Mouse (Mus musculus) forebrain, embryonic 15.5 days (tissue): ENCODE data around the gene Rabggta. TPM values are rescaled to one million over a fixed set of nuclear protein-coding genes. Genes with fewer than 3 reads are reported as not detected.

Source experiments
- ATAC-seq: fragments of 200-750 bp; cut with Nextera tagmentation; replicated peaks from 2 replicates; pipeline ENCODE4 v1.8.0; 2017; ENCODE audit warnings: mild to moderate bottlenecking, moderate TSS enrichment, moderate library complexity
- H3K27ac ChIP-seq: fragments of 300-500 bp; sonication (generic); replicated peaks from 2 replicates; pipeline ENCODE4 v1.5.1; 2015; ENCODE audit warnings: mild to moderate bottlenecking, inconsistent platforms
- H3K27me3 ChIP-seq: fragments of 300-500 bp; sonication (generic); 2 replicates; pipeline ENCODE4 v1.6.1; 2015; ENCODE audit warnings: inconsistent platforms
- H3K36me3 ChIP-seq: fragments of 300-500 bp; sonication (generic); 2 replicates; pipeline ENCODE4 v1.6.1; 2015; ENCODE audit warnings: mild to moderate bottlenecking, inconsistent platforms
- H3K4me1 ChIP-seq: fragments of 300-500 bp; sonication (generic); 2 replicates; pipeline ENCODE4 v1.6.1; 2015; ENCODE audit warnings: inconsistent platforms
- H3K4me2 ChIP-seq: fragments of 300-500 bp; sonication (generic); replicated peaks from 2 replicates; pipeline ENCODE4 v1.6.1; 2015; ENCODE audit warnings: mild to moderate bottlenecking, inconsistent platforms
- H3K4me3 ChIP-seq: fragments of 300-500 bp; sonication (generic); 2 replicates; pipeline ENCODE4 v1.5.1; 2015; ENCODE audit warnings: mild to moderate bottlenecking, inconsistent platforms
- H3K9ac ChIP-seq: fragments of 300-500 bp; sonication (generic); replicated peaks from 2 replicates; pipeline ENCODE4 v1.6.1; 2015; ENCODE audit warnings: mild to moderate bottlenecking, inconsistent platforms
- H3K9me3 ChIP-seq: fragments of 300-500 bp; sonication (generic); 2 replicates; pipeline ENCODE4 v1.6.1; 2016; ENCODE audit warnings: inconsistent platforms
- WGBS: fragments of 180-500 bp; shearing (Covaris S2); methylation state at CpG from one replicate; pipeline ENCODE4 v1.1.7; 2015; ENCODE audit warnings: mixed read lengths; 5-methylcytosine and 5-hydroxymethylcytosine counted together
- polyA plus RNA-seq: library from polyadenylated mRNA; unstranded; fragments of >200 nt; fragmentation: Nextera tagmentation; extraction: Ambion mirVana; gene quantifications from 2 replicates; pipeline ENCODE4 v1.2.1, GENCODE M21; 2015

Gene Rabggta
- polyA plus RNA-seq, 1 experiment from 2014 or later: 51.4 TPM

GRCm38 (mm10) chr14:55672741-55673060 is 49.4 kb downstream of the Rabggta start:
- H3K9ac ChIP-seq: peak overlapping the region; percentile 47
- no peak for ATAC-seq
- peak overlapping the region; percentile 55 for H3K4me2 ChIP-seq
- peak overlapping the region; percentile 70 for H3K4me3 ChIP-seq
- no peaks in the 10 kb centered on the region for H3K9me3 ChIP-seq
- H3K4me1 ChIP-seq: peaks cover 34% of the 10 kb centered on the region
- H3K36me3 ChIP-seq: peaks cover 27% of the 10 kb centered on the region
- no peaks in the 10 kb centered on the region for H3K27me3 ChIP-seq
- H3K27ac ChIP-seq: no peak overlapping the region
- 79% methylated on average over 7 of the region's 7 CpGs for WGBS

GRCm38 (mm10) chr14:55671833-55672740 is 50.0 kb downstream of the Rabggta start, which contains the start of the genes Gmpr2 and Nedd8:
Gene Gmpr2, plus strand, starts transcription at chr14:55671941.
Gene Nedd8, minus strand, starts transcription at chr14:55672124.
- no peaks in the 10 kb centered on the region for H3K9me3 ChIP-seq
- peak; percentile 99 for ATAC-seq
- peaks cover 21% of the 10 kb centered on the region for H3K36me3 ChIP-seq
- peaks cover 34% of the 10 kb centered on the region for H3K4me1 ChIP-seq
- H3K4me2 ChIP-seq: peak within 1 kb of the TSS; percentile 83
- no peaks in the 10 kb centered on the region for H3K27me3 ChIP-seq
- H3K27ac ChIP-seq: peak within 1 kb of the TSS; percentile 90
- peak within 1 kb of the TSS; percentile 70 for H3K9ac ChIP-seq
- peak within 1 kb of the TSS; percentile 70 for H3K4me3 ChIP-seq
- under 1% methylated on average over 38 of the region's 38 CpGs for WGBS

- Histone ChIP-seq H3K4me2 (peak overlapping the region; percentile 83), H3K27me3 (no peaks in the 10 kb centered on the region), H3K36me3 (peaks cover 15% of the 10 kb centered on the region), H3K27ac (peak overlapping the region; percentile 90), H3K9ac (peak overlapping the region; percentile 70), H3K4me3 (peak overlapping the region; percentile 70), H3K9me3 (no peaks in the 10 kb centered on the region), H3K4me1 (peaks cover 34% of the 10 kb centered on the region)
- ATAC-seq: peak; percentile 71
- under 1% methylated on average over 12 of the region's 12 CpGs for WGBS
Observed at GRCm38 (mm10) chr14:55671486-55671832, 50.6 kb downstream of the Rabggta start.

Other genes with a start within 250 kb of the Rabggta start
- 49.6 and 60.0 TPM in 2 replicates for gene Dhrs4, start 243.5 kb downstream of the Rabggta start, polyA plus RNA-seq
- 30.2 and 33.4 TPM in 2 replicates for gene Carmil3, start 231.6 kb downstream of the Rabggta start, polyA plus RNA-seq
- gene Cpne6, start 211.8 kb downstream of the Rabggta start, polyA plus RNA-seq: 9.1 and 10.3 TPM in 2 replicates
- gene Nrl, start 197.3 kb downstream of the Rabggta start, polyA plus RNA-seq: 0.09 and 0.11 TPM in 2 replicates
- 18.2 and 25.1 TPM in 2 replicates for gene Pck2, start 182.0 kb downstream of the Rabggta start, polyA plus RNA-seq
- gene Dcaf11, start 162.3 kb downstream of the Rabggta start, polyA plus RNA-seq: 121 and 132 TPM in 2 replicates
- gene A730061H03Rik, start 161.9 kb downstream of the Rabggta start, polyA plus RNA-seq: 0.49 and 0.60 TPM in 2 replicates
- not detected in 2 replicates for gene Fitm1, start 146.6 kb downstream of the Rabggta start, polyA plus RNA-seq
- gene Psme1, start 144.1 kb downstream of the Rabggta start, polyA plus RNA-seq: 187 and 189 TPM in 2 replicates
- 15.0 and 16.0 TPM in 2 replicates for gene Emc9, start 137.0 kb downstream of the Rabggta start, polyA plus RNA-seq
- gene Psme2, start 131.2 kb downstream of the Rabggta start, polyA plus RNA-seq: 187 and 211 TPM in 2 replicates
- 17.7 TPM in 2 replicates for gene Rnf31, start 130.6 kb downstream of the Rabggta start, polyA plus RNA-seq
- 7.2 and 8.1 TPM in 2 replicates for gene Irf9, start 118.7 kb downstream of the Rabggta start, polyA plus RNA-seq
- gene Rec8, start 104.2 kb downstream of the Rabggta start, polyA plus RNA-seq: 11.3 and 11.5 TPM in 2 replicates
- 82.0 and 82.1 TPM in 2 replicates for gene Ipo4, start 86.3 kb downstream of the Rabggta start, polyA plus RNA-seq
- 1.4 and 2.0 TPM in 2 replicates for gene Gm49378, start 84.4 kb downstream of the Rabggta start, polyA plus RNA-seq
- gene Tm9sf1, start 78.5 kb downstream of the Rabggta start, polyA plus RNA-seq: 61.7 and 67.2 TPM in 2 replicates
- 0.38 and 0.53 TPM in 2 replicates for gene Tssk4, start 72.1 kb downstream of the Rabggta start, polyA plus RNA-seq
- 66.0 and 68.5 TPM in 2 replicates for gene Mdp1, start 61.8 kb downstream of the Rabggta start, polyA plus RNA-seq
- 56.7 and 62.2 TPM in 2 replicates for gene Gmpr2, start 50.3 kb downstream of the Rabggta start, polyA plus RNA-seq
- gene Nedd8, start 50.1 kb downstream of the Rabggta start, polyA plus RNA-seq: 563 and 611 TPM in 2 replicates
- 32.9 and 36.2 TPM in 2 replicates for gene Tinf2, start 40.4 kb downstream of the Rabggta start, polyA plus RNA-seq
- gene Tgm1, start 8.3 kb downstream of the Rabggta start, polyA plus RNA-seq: 0.09 and 0.20 TPM in 2 replicates
- 77.1 and 82.7 TPM in 2 replicates for gene Dhrs1, start 23.4 kb upstream of the Rabggta start, polyA plus RNA-seq
- 39.7 and 41.4 TPM in 2 replicates for gene Nop9, start 23.4 kb upstream of the Rabggta start, polyA plus RNA-seq
- 0.15 and 0.29 TPM in 2 replicates for gene Cideb, start 36.2 kb upstream of the Rabggta start, polyA plus RNA-seq
- 0.10 and 0.24 TPM in 2 replicates for gene Ltb4r2, start 39.2 kb upstream of the Rabggta start, polyA plus RNA-seq
- 0.26 TPM in 1 of 2 replicates, not detected in the other for gene Ltb4r1, start 43.7 kb upstream of the Rabggta start, polyA plus RNA-seq
- 2.9 and 4.0 TPM in 2 replicates for gene Adcy4, start 61.8 kb upstream of the Rabggta start, polyA plus RNA-seq
- 1.1 and 2.3 TPM in 2 replicates for gene Ripk3, start 66.6 kb upstream of the Rabggta start, polyA plus RNA-seq
- 10.9 and 13.6 TPM in 2 replicates for gene Nfatc4, start 100.9 kb upstream of the Rabggta start, polyA plus RNA-seq
- gene Nynrin, start 131.7 kb upstream of the Rabggta start, polyA plus RNA-seq: 10.5 and 10.7 TPM in 2 replicates
- gene Cbln3, start 162.1 kb upstream of the Rabggta start, polyA plus RNA-seq: 0.29 and 0.32 TPM in 2 replicates
- gene Khnyn, start 162.7 kb upstream of the Rabggta start, polyA plus RNA-seq: 10.1 and 10.4 TPM in 2 replicates
- 106 and 112 TPM in 2 replicates for gene Sdr39u1, start 178.0 kb upstream of the Rabggta start, polyA plus RNA-seq
- not detected in 2 replicates for gene Cma1, start 222.4 kb upstream of the Rabggta start, polyA plus RNA-seq
- not detected in 2 replicates for gene Cma2, start 228.7 kb upstream of the Rabggta start, polyA plus RNA-seq